Mouse (Mus musculus): ENCODE results near the gene Mrps23. TPM values are rescaled to one million over a fixed set of nuclear protein-coding genes. Genes with fewer than 3 reads are reported as not detected.
"Not testable (repeated sequence)": the region's sequence is repeated elsewhere in the genome, so short reads cannot be mapped to it uniquely, and the experiment has no call there.

Mrps23 gene
- polyA plus RNA-seq, 1 experiment, result 74.9 TPM

- no peak for TF ChIP-seq CTCF (IDR thresholded peaks at IDR 0.05; ENCODE audit: borderline replicate concordance, extremely low read depth, insufficient read depth, insufficient read length)
- no peak for TF ChIP-seq POLR2A (IDR thresholded peaks at IDR 0.05; ENCODE audit: borderline replicate concordance, extremely low read depth, insufficient read depth, insufficient read length, poor library complexity, severe bottlenecking)
Observed at GRCm38 (mm10) chr11:88193824-88194696, 10.1 kb upstream of the Mrps23 start.

GRCm38 (mm10) chr11:88195699-88196098, 8.5 kb upstream of the Mrps23 start:
- DNase-seq (ENCODE audit: low read depth), result not testable (repeated sequence)

More at GRCm38 (mm10) chr11:88193824-88194696, 10.1 kb upstream of the Mrps23 start:
- no peak for DNase-seq (ENCODE audit: low read depth)

GRCm38 (mm10) chr11:88197153-88197576, 7.0 kb upstream of the Mrps23 start:
- TF ChIP-seq POLR2A (IDR thresholded peaks at IDR 0.05; ENCODE audit: borderline replicate concordance, extremely low read depth, insufficient read depth, insufficient read length, poor library complexity, severe bottlenecking) (no peak), CTCF (IDR thresholded peaks at IDR 0.05; ENCODE audit: borderline replicate concordance, extremely low read depth, insufficient read depth, insufficient read length) (peak; percentile 61; the same call in 1 of the 2 replicates)
- peak; percentile 92 for DNase-seq (ENCODE audit: low read depth)

- no peak for DNase-seq (ENCODE audit: low read depth)
- TF ChIP-seq POLR2A (IDR thresholded peaks at IDR 0.05; ENCODE audit: borderline replicate concordance, extremely low read depth, insufficient read depth, insufficient read length, poor library complexity, severe bottlenecking) (no peak), CTCF (IDR thresholded peaks at IDR 0.05; ENCODE audit: borderline replicate concordance, extremely low read depth, insufficient read depth, insufficient read length) (no peak)
Observed at GRCm38 (mm10) chr11:88198223-88198622, 6.0 kb upstream of the Mrps23 start.

GRCm38 (mm10) chr11:88201172-88201571, 3.0 kb upstream of the Mrps23 start:
- TF ChIP-seq CTCF (IDR thresholded peaks at IDR 0.05; ENCODE audit: borderline replicate concordance, extremely low read depth, insufficient read depth, insufficient read length) (no peak), POLR2A (IDR thresholded peaks at IDR 0.05; ENCODE audit: borderline replicate concordance, extremely low read depth, insufficient read depth, insufficient read length, poor library complexity, severe bottlenecking) (no peak)
- no peak for DNase-seq (ENCODE audit: low read depth)

GRCm38 (mm10) chr11:88202077-88202476, 2.1 kb upstream of the Mrps23 start:
- DNase-seq (ENCODE audit: low read depth), result no peak
- TF ChIP-seq POLR2A (IDR thresholded peaks at IDR 0.05; ENCODE audit: borderline replicate concordance, extremely low read depth, insufficient read depth, insufficient read length, poor library complexity, severe bottlenecking) (no peak), CTCF (IDR thresholded peaks at IDR 0.05; ENCODE audit: borderline replicate concordance, extremely low read depth, insufficient read depth, insufficient read length) (no peak)

- DNase-seq (ENCODE audit: low read depth), result no peak
- TF ChIP-seq CTCF (IDR thresholded peaks at IDR 0.05; ENCODE audit: borderline replicate concordance, extremely low read depth, insufficient read depth, insufficient read length), result no peak
- no peak for TF ChIP-seq POLR2A (IDR thresholded peaks at IDR 0.05; ENCODE audit: borderline replicate concordance, extremely low read depth, insufficient read depth, insufficient read length, poor library complexity, severe bottlenecking)
Observed at GRCm38 (mm10) chr11:88204593-88205368, 593 bp downstream of the Mrps23 start.

GRCm38 (mm10) chr11:88206576-88206975, 2.4 kb downstream of the Mrps23 start:
- DNase-seq (ENCODE audit: low read depth), result not testable (repeated sequence)
- TF ChIP-seq CTCF (IDR thresholded peaks at IDR 0.05; ENCODE audit: borderline replicate concordance, extremely low read depth, insufficient read depth, insufficient read length), result peak; percentile 35; the same call in 1 of the 2 replicates

GRCm38 (mm10) chr11:88207697-88208096, 3.5 kb downstream of the Mrps23 start:
- DNase-seq (ENCODE audit: low read depth), result no peak
- no peak for TF ChIP-seq POLR2A (IDR thresholded peaks at IDR 0.05; ENCODE audit: borderline replicate concordance, extremely low read depth, insufficient read depth, insufficient read length, poor library complexity, severe bottlenecking)
- TF ChIP-seq CTCF (IDR thresholded peaks at IDR 0.05; ENCODE audit: borderline replicate concordance, extremely low read depth, insufficient read depth, insufficient read length), result no peak

- TF ChIP-seq CTCF (IDR thresholded peaks at IDR 0.05; ENCODE audit: borderline replicate concordance, extremely low read depth, insufficient read depth, insufficient read length) (no peak), POLR2A (IDR thresholded peaks at IDR 0.05; ENCODE audit: borderline replicate concordance, extremely low read depth, insufficient read depth, insufficient read length, poor library complexity, severe bottlenecking) (no peak)
- DNase-seq (ENCODE audit: low read depth), result no peak
Observed at GRCm38 (mm10) chr11:88211824-88212582, 7.8 kb downstream of the Mrps23 start.

GRCm38 (mm10) chr11:88213757-88214156, 9.6 kb downstream of the Mrps23 start:
- no peak for TF ChIP-seq POLR2A (IDR thresholded peaks at IDR 0.05; ENCODE audit: borderline replicate concordance, extremely low read depth, insufficient read depth, insufficient read length, poor library complexity, severe bottlenecking)
- TF ChIP-seq CTCF (IDR thresholded peaks at IDR 0.05; ENCODE audit: borderline replicate concordance, extremely low read depth, insufficient read depth, insufficient read length), result no peak
- DNase-seq (ENCODE audit: low read depth), result no peak

All from brain, embryonic 14.5 days (tissue).